Comparison of ENCODE assay signal across 28 mouse cellular contexts in genomic region chr13:97584045-97584444, GRCm38 (mm10).
DNase-seq lines count a peak whose midpoint lies in the region; ATAC-seq and TF ChIP-seq lines count a peak whose summit lies in the region.
"Had no signal": no experiment of that assay in that cellular context is flagged by ENCODE, and none has a peak within 500 bp of the region (broad histone marks: within the 10 kb centered on the region; RNA-seq: fewer than 3 reads in every experiment).

No protein-coding gene starts in this region.

- WGBS in liver, adult 2 months, result 59% methylated on average over 4 of the region's 4 CpGs
- WGBS in liver, postnatal 0 days (ENCODE audit: insufficient replicate concordance), result 39% methylated on average over 4 of the region's 4 CpGs

- no peak for TF ChIP-seq POLR2A in liver, adult 2 months (IDR thresholded peaks at IDR 0.05; ENCODE audit: extremely low read depth, insufficient read depth, low read length)

- H3K9ac ChIP-seq in liver, adult 2 months (ENCODE audit: low read depth, low read length), result no peak overlapping the region
- no peak overlapping the region for H3K9ac ChIP-seq in liver, postnatal 0 days (replicated peaks)
- H3K9ac ChIP-seq: forebrain, postnatal 0 days; heart, embryonic 13.5 days; hindbrain, embryonic 15.5 days had no signal

- no peaks in the 10 kb centered on the region for H3K79me2 ChIP-seq in liver, adult 2 months (ENCODE audit: control insufficient read depth, insufficient read depth, low read length)

- no peak overlapping the region for H3K27ac ChIP-seq in liver, adult 2 months (replicated peaks; ENCODE audit: insufficient read depth, low read depth, low read length)
- no peak overlapping the region for H3K27ac ChIP-seq in liver, postnatal 0 days (ENCODE audit: low read depth)
- H3K27ac ChIP-seq: forebrain, embryonic 10.5 days; heart, adult 2 months; heart, embryonic 13.5 days; hindbrain, embryonic 15.5 days had no signal

- no peaks in the 10 kb centered on the region for H3K9me3 ChIP-seq in liver, postnatal 0 days (ENCODE audit: low read length)
- H3K9me3 ChIP-seq: heart, embryonic 10.5 days; heart, embryonic 13.5 days; hindbrain, embryonic 15.5 days had no signal

- ATAC-seq in liver, postnatal 0 days, result no peak; the same call in 1 of the 2 replicates
- peak; percentile 86 for ATAC-seq in granulocyte monocyte progenitor cell, adult 5-6 weeks (replicated peaks; ENCODE audit: poor library complexity, severe bottlenecking)
- ATAC-seq in megakaryocyte progenitor cell, adult 5-6 weeks (replicated peaks; ENCODE audit: poor library complexity), result peak; percentile 38
- ATAC-seq in megakaryocyte-erythroid progenitor cell, adult 5-6 weeks (replicated peaks; ENCODE audit: low FRiP score, low TSS enrichment, poor library complexity, severe bottlenecking), result no peak
- ATAC-seq: forebrain, embryonic 14.5 days; forebrain, postnatal 0 days; Patski had no signal

- DNase-seq in liver, adult 2 months (ENCODE audit: extremely low read depth, low read depth, low spot score), result peak; percentile 47
- no peak for DNase-seq in liver, postnatal 0 days
- DNase-seq in 416B (ENCODE audit: low read depth), result peak; percentile 71
- no peak for DNase-seq in retina, postnatal 1 day
- DNase-seq in right cerebral cortex, adult 2 months (ENCODE audit: low spot score in 2 of 2), result no peak
- DNase-seq: adrenal gland, postnatal 10 days; adrenal gland, postnatal 36 days; B cell, adult 2 months; cerebellum, adult 11 months; cerebellum, adult 2 months; cerebellum, adult 9-11 months; cerebellum, postnatal 25 days; forebrain, postnatal 0 days; gastrocnemius, postnatal 25 days; heart, adult 2 months; heart, postnatal 14 days; heart, postnatal 4 days had no signal

- TF ChIP-seq EP300 in liver, postnatal 0 days (IDR thresholded peaks at IDR 0.05; ENCODE audit: low read depth), result no peak

- no peaks in the 10 kb centered on the region for H3K27me3 ChIP-seq in liver, adult 2 months (ENCODE audit: control insufficient read depth, insufficient read depth, low read length)
- no peaks in the 10 kb centered on the region for H3K27me3 ChIP-seq in liver, postnatal 0 days (ENCODE audit: insufficient read depth, low read length)
- H3K27me3 ChIP-seq: CH12.LX; heart, embryonic 13.5 days; hindbrain, embryonic 15.5 days; Patski had no signal

- H3K36me3 ChIP-seq in liver, adult 2 months (ENCODE audit: control insufficient read depth, insufficient read depth, low read length), result no peaks in the 10 kb centered on the region
- H3K36me3 ChIP-seq in liver, postnatal 0 days (replicated peaks; ENCODE audit: insufficient read depth, low read length), result no peaks in the 10 kb centered on the region
- H3K36me3 ChIP-seq: forebrain, embryonic 10.5 days; G1E; heart, embryonic 10.5 days; heart, embryonic 13.5 days; hindbrain, embryonic 15.5 days had no signal

- H3K4me3 ChIP-seq in liver, adult 2 months (ENCODE audit: insufficient read depth, low read depth, low read length), result no peak overlapping the region
- no peak overlapping the region for H3K4me3 ChIP-seq in liver, postnatal 0 days (ENCODE audit: low read depth, low read length)
- H3K4me3 ChIP-seq: forebrain, embryonic 10.5 days; heart, adult 2 months; heart, embryonic 10.5 days; heart, embryonic 13.5 days; hindbrain, embryonic 15.5 days had no signal

- TF ChIP-seq CTCF in liver, adult 2 months (IDR thresholded peaks at IDR 0.05; ENCODE audit: low read depth, low read length), result no peak
- no peak for TF ChIP-seq CTCF in liver, postnatal 0 days (IDR thresholded peaks at IDR 0.05; ENCODE audit: low read depth)

- H3K4me1 ChIP-seq in liver, adult 2 months (ENCODE audit: control insufficient read depth, insufficient read depth, low read length), result peaks cover 2% of the 10 kb centered on the region; the same call in 1 of the 2 replicates
- H3K4me1 ChIP-seq in liver, postnatal 0 days (ENCODE audit: insufficient read depth), result 0 out of 2 replicates have a peak, but pooled peaks cover 8% of the 10 kb centered on the region
- H3K4me1 ChIP-seq: hindbrain, embryonic 15.5 days had no signal

- H3K4me2 ChIP-seq in liver, postnatal 0 days (ENCODE audit: low read depth, low read length), result no peak overlapping the region
- H3K4me2 ChIP-seq: heart, embryonic 13.5 days; hindbrain, embryonic 15.5 days had no signal

Comparison
In these comparisons a context has a peak if more than half of its experiments do, and no peak if none do; other contexts are left out.
1. DNase-seq: peak in liver, adult 2 months (single experiment) and 416B (single experiment); none in liver, postnatal 0 days (single experiment), retina, postnatal 1 day (single experiment) and right cerebral cortex, adult 2 months (0 of 2).
2. ATAC-seq: peak in granulocyte monocyte progenitor cell, adult 5-6 weeks (single experiment) and megakaryocyte progenitor cell, adult 5-6 weeks (single experiment); none in liver, postnatal 0 days (single experiment) and megakaryocyte-erythroid progenitor cell, adult 5-6 weeks (single experiment).